Mouse (Mus musculus) gastrocnemius, adult 8-10 months (tissue): ENCODE results near the gene Tjap1. TPM values are rescaled to one million over a fixed set of nuclear protein-coding genes. Genes with fewer than 3 reads are reported as not detected.

ENCODE experiments used
- DNase-seq, 2 experiments: peaks; one replicate each; pipeline ENCODE4 v3.0.0; 2022; ENCODE audit warnings: low spot score in 2 of 2
- total RNA-seq, 4 experiments: library from RNA; stranded (reverse); gene quantifications; 2 replicates each; pipeline ENCODE4 v1.2.4; 2022

Gene Tjap1
- total RNA-seq, 4 experiments from 2014 or later = 35.8 to 40.7 (median 37.8) TPM

GRCm38 (mm10) chr17:46283140-46283539 lies 314 bp upstream of the Tjap1 start:
- DNase-seq = no peak

DNA sequence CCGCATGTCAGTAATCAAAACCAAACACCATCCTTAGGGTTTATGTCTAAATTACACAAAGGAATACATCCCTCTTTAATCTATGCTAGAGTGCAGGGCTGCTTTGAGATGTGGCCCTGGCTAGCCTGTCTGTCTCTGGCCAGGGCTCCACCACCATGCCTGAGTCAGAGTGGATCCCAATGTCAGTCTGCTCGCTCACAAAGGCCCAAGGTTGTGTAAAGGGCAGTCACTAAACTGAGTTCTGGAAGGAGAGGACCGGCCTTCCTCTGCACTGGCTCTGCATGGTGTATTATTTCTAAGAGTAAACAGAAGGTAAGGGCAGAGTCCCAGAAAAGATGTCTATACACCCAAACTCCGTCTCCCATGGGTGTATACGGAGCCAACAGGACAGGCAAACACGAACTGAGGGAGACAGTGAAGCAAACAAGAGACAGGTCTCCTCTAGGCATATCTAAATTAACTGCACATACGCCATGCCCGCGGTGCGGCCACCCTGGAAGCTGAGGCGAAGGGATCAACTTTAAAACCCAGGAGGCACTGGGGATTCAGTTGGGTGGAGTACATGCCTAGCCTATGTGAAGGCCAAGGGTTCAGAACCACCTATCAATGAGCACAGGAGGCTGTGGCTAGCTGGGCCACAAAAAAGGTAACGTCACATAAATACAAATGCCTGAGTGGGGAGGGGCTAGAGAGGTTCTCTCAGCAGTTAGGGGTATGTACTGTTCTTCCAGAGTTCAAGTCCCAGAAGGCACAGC lies 4.6 kb downstream of the Tjap1 start:
- DNase-seq = no peak

DNA sequence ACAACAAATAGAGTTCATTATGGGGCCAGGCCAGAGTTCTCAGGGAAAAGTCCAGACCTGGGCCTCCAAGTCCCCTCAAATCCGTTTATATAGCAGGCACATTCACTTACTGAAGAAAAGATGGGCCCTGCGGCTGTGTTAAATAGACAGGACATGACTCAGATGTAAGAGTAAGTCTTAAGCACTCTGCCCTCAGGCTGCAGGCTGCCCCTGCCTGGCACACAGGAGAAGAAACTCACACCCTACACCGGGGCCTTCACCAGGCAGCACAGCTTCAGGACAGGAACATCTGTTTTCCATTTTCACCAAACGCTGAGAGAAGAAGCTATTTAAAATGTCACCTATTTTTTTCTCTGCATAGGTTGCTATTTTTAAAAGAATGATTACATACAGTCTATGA lies 5.2 kb downstream of the Tjap1 start:
- DNase-seq = no peak

GRCm38 (mm10) chr17:46275506-46275905 lies 7.3 kb downstream of the Tjap1 start:
- no peak for DNase-seq

GRCm38 (mm10) chr17:46275034-46275433 lies 7.8 kb downstream of the Tjap1 start:
- DNase-seq = no peak

DNA sequence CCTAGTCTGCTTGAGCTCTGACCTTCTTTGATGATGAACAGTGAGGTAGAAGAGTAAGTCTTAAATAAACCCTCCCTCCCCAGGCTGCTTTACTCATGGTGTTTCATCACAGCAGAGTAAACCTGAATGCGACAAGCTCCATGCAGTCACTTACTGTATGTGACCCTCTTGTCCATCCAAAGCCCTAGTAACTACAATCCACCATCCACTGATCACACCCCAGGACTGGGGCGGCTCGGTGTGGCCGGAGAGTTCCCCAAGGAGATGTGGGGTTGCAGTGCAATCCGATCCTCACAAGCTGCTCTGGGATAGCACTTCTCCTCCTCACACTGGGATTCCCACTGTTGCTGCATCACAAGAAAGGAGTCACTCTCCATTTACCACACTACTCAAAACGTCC lies 8.4 kb downstream of the Tjap1 start:
- DNase-seq = no peak

DNA sequence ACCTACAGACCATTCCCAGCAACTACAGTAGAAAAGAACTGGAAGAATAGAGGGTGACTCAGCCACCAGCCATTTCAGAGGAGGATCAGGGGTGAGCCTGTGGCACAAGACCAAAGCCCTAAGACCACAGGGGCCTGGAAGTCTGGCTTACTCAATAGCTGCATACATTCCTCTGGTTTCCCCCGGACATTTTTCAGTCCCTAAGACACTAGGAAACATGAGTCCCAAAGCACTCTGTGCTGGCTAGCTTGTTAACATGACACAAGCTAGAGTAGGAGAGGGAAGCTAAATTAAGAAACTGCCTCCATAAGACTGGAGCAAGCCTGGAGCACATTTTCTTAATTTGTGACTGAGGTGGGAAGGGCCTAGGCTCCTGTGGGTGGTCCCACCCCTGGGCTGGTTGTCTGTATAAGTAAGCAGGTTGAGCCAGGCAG lies 9.0 kb downstream of the Tjap1 start:
- no peak for DNase-seq

GRCm38 (mm10) chr17:46272675-46273074 lies 10.2 kb downstream of the Tjap1 start:
- no peak for DNase-seq

- no peak for DNase-seq
These were observed 10.8 kb downstream of the Tjap1 start for GRCm38 (mm10) chr17:46272058-46272457.

GRCm38 (mm10) chr17:46269771-46270534 lies 12.9 kb downstream of the Tjap1 start:
- DNase-seq = peak in 1 of 2 experiments; percentile 63

GRCm38 (mm10) chr17:46268026-46268720 lies 14.7 kb downstream of the Tjap1 start:
- DNase-seq = no peak

DNA sequence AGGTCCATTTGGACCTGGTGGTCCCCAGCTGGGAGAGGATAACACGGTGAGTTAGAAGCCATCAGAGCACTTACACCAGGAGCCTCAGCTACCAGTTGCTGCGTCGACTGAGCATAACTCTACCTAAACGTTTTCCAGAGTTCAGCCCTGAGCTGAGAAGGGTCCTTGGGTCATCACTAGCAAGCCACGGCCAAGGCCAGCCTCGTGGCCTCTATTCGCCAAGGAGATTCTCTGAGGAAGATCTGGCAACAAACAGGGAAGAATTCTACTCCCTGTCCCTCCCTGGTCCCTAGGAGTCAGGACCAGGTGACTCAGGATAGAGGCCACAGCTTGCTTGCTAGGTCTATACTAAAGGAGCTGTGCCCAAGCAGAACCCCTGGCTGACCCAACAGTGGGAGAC lies 15.3 kb downstream of the Tjap1 start:
- no peak for DNase-seq

- DNase-seq = no peak
These were observed 15.8 kb downstream of the Tjap1 start for GRCm38 (mm10) chr17:46266986-46267385.

GRCm38 (mm10) chr17:46265918-46266618 lies 16.8 kb downstream of the Tjap1 start:
- DNase-seq = peak; percentile 74 to 83

- DNase-seq = no peak
These were observed 17.3 kb downstream of the Tjap1 start for GRCm38 (mm10) chr17:46265502-46265901.

- no peak for DNase-seq
These were observed 20.6 kb downstream of the Tjap1 start for GRCm38 (mm10) chr17:46262201-46262694.

GRCm38 (mm10) chr17:46259675-46260074 lies 23.2 kb downstream of the Tjap1 start:
- no peak for DNase-seq

DNA sequence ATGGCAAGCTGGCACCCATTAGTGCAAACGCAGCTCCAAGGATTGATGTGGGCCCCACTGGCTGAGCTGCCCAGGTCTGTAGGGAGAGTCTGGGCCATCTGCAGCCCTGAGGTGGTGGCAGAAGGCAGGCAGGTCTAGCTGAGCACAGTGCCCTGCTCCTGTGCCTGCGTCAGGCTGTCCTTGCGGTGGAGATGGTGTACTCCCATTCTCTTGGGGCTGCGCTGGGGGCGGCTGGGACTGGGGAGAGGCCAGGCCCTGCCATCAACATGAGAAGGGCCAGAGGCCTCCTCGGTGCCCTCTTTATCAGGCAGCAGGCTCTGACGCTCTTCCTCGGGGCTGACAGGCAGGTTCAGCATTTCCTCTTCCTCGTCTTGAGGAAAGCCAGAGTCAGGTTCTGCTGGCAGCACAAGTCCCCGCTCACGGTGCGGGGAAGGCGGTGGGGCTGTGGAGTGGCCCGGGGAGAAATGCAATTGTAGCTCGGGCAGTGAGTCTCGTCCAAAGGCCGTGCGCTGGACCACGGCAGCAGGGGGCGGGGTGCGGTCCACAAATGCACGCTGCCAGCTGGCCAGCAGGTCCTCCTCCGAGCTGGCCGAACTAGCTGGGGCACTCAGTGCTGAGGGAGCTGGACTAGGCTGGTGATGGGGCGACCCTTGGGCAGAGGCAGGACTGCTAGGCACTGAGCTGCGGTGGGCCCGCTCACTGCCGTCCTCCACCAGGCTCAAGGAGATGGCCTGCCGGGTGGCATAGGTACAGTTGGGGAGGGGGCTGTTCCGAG lies 24.4 kb downstream of the Tjap1 start:
- DNase-seq = no peak

GRCm38 (mm10) chr17:46255147-46255546 lies 27.7 kb downstream of the Tjap1 start:
- no peak for DNase-seq

GRCm38 (mm10) chr17:46254106-46254505 lies 28.7 kb downstream of the Tjap1 start:
- no peak for DNase-seq
